Mouse (Mus musculus): ENCODE data around the gene Cbx7. TPM values are rescaled to one million over a fixed set of nuclear protein-coding genes. Genes with fewer than 3 reads are reported as not detected.

Cbx7 gene
- 6.8 and 9.9 TPM in 2 replicates for total RNA-seq (2014; fragmentation: Nextera tagmentation)
- total RNA-seq (2017) = 2.5 and 4.4 TPM in 2 replicates

GRCm38 (mm10) chr15:79970940-79971339 is at the start of gene Cbx7:
Gene Cbx7, minus strand, starts transcription at chr15:79971119.
- ATAC-seq (replicated peaks; ENCODE audit: low FRiP score, low TSS enrichment, poor library complexity, severe bottlenecking) = no peak

DNA sequence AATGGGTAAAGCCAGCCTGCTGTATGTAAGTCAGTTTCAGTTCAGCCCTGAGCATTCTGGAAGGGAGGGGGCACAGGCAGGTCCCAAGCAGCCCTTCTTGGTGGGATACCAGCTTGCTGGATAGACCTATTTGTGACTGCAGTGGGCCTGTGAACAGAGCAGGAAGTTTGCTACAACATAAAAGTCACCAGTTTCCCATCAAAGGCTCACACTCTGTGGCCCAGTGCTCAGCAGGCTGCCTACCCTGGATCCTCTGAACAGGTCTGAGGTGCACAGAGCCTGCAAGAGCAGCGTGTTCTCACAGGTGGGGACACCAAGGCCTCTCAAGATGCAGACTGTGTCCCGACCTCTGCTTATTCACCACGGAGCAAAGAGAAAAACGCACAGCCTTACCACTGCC is 49.6 kb upstream of the Cbx7 start:
- ATAC-seq (replicated peaks; ENCODE audit: low FRiP score, low TSS enrichment, poor library complexity, severe bottlenecking) = no peak

DNA sequence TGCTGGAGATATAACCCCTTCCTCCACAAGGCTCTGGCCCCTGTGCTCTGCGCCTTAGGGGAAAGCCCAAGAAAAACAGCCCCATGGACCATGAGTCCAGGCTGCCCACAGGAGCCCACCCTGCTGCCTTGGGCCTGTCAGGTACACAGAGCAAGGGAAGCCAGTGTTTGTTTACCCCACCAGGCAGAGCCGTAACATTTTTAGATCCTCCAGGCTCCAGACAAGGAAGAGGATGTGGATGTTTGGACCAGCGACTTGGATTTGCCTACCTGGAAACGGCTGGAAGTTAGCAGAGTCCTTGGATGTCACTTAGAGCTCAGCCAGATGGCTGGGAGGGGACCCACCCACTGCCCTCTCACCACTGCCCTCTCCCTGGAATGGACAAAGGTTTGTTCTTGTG is 48.7 kb upstream of the Cbx7 start:
- no peak for ATAC-seq (replicated peaks; ENCODE audit: low FRiP score, low TSS enrichment, poor library complexity, severe bottlenecking)

- ATAC-seq (replicated peaks; ENCODE audit: low FRiP score, low TSS enrichment, poor library complexity, severe bottlenecking) = no peak
Observed at GRCm38 (mm10) chr15:80019220-80019619, 48.3 kb upstream of the Cbx7 start.

DNA sequence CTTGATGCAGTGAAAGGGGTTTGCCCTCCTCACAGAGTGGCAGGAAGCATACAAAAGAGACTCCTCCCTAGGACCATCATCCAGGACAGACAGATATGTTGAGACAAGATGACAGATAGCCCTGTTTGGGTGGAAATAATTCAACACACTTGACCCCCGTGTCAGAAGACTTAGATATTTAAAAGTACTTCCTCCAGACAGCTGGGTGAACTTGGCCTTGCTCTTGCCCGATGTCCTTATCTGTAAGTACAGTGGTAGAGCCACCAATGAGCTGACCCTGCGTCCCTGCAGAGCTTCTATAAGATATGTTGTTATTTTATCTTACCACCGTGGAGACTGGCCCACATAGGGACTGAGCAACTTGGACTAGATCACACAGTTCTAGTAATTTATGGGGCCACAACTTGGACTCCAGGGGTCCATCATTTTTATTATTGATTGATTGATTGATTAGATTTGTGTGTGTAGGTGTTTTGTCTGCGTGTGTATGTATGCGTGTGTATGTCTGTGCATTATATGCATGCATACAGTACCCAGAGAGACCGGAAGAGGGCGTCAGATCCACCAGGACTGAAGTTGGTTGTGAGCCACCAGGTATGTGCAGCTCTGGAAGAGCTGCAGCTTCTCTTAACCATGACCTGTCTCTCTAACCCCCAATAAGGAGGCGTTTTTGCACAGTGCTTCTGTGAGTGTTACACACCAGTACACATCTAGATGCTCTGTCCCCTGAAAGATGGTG is 45.8 kb upstream of the Cbx7 start:
- ATAC-seq (replicated peaks; ENCODE audit: low FRiP score, low TSS enrichment, poor library complexity, severe bottlenecking) = no peak

GRCm38 (mm10) chr15:80015211-80015952 is 44.5 kb upstream of the Cbx7 start:
- ATAC-seq (replicated peaks; ENCODE audit: low FRiP score, low TSS enrichment, poor library complexity, severe bottlenecking) = no peak

- ATAC-seq (replicated peaks; ENCODE audit: low FRiP score, low TSS enrichment, poor library complexity, severe bottlenecking) = no peak
Observed at GRCm38 (mm10) chr15:80014321-80015210, 43.6 kb upstream of the Cbx7 start, which contains the start of gene Pdgfb. Gene Pdgfb, minus strand, starts transcription at chr15:80014977.

GRCm38 (mm10) chr15:80014031-80014320 is 43.1 kb upstream of the Cbx7 start:
- ATAC-seq (replicated peaks; ENCODE audit: low FRiP score, low TSS enrichment, poor library complexity, severe bottlenecking) = no peak

GRCm38 (mm10) chr15:80013256-80014030 is 42.5 kb upstream of the Cbx7 start:
- ATAC-seq (replicated peaks; ENCODE audit: low FRiP score, low TSS enrichment, poor library complexity, severe bottlenecking) = no peak

DNA sequence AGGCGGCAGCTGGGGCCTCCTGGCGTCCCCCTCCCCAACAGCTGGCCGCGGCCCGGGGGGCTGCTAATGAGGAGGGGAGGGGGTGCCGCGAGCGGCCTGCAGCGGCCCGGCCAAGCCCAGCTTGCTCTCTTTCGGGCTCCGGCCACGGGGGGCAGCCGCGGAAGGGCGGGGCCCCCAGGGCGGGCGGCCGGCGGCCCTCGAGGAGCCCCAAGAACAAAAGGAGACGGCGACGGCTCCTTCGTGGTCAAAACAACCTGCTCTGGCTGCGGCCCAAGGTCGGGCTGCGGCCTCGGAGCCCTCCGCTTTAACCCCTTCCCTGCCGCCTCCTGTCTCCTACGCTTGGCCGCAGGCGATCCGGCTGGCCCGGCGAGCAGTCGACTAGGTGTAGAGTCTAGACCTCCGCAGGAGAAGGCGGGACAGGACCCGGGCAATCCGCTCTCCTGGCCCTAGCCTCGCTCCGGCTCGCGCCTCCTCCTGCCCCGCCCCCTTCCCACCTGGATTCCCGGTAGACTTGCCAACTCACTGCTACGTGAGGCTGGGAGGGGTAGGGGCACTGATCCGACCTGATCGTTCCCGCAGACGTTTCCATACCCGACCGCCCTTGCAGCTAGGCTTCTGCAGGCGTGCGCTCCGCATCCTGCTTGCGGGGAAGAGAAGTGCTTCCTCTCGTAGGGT is 41.7 kb upstream of the Cbx7 start:
- ATAC-seq (replicated peaks; ENCODE audit: low FRiP score, low TSS enrichment, poor library complexity, severe bottlenecking) = no peak

- ATAC-seq (replicated peaks; ENCODE audit: low FRiP score, low TSS enrichment, poor library complexity, severe bottlenecking) = no peak
Observed at GRCm38 (mm10) chr15:80011778-80012526, 41.0 kb upstream of the Cbx7 start.

GRCm38 (mm10) chr15:80011194-80011593 is 40.3 kb upstream of the Cbx7 start:
- ATAC-seq (replicated peaks; ENCODE audit: low FRiP score, low TSS enrichment, poor library complexity, severe bottlenecking) = no peak

- ATAC-seq (replicated peaks; ENCODE audit: low FRiP score, low TSS enrichment, poor library complexity, severe bottlenecking) = no peak
Observed at GRCm38 (mm10) chr15:80010182-80010558, 39.3 kb upstream of the Cbx7 start.

- no peak for ATAC-seq (replicated peaks; ENCODE audit: low FRiP score, low TSS enrichment, poor library complexity, severe bottlenecking)
Observed at GRCm38 (mm10) chr15:80009421-80010181, 38.7 kb upstream of the Cbx7 start.

DNA sequence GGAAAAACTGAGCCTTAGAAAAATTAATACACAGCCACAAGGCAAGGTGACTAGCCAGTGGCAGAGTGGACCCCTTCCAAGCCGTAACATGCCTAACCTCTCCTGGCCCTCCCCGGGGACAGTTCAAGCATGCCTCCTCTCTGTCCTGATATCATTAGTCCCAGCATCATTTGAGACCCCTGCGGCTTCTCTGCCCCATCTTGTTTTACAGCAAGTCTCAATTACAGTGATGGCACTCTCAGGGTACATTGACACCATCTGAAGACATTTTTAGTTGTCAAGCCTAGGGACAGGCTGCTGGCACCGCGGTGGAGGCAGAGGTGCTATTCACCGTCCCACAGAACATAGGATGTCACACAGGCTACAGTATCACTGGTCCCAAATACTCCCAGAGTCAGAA is 37.5 kb upstream of the Cbx7 start:
- no peak for ATAC-seq (replicated peaks; ENCODE audit: low FRiP score, low TSS enrichment, poor library complexity, severe bottlenecking)

GRCm38 (mm10) chr15:80006156-80006555 is 35.2 kb upstream of the Cbx7 start:
- ATAC-seq (replicated peaks; ENCODE audit: low FRiP score, low TSS enrichment, poor library complexity, severe bottlenecking) = peak; percentile 32; the same call in 1 of the 2 replicates

- no peak for ATAC-seq (replicated peaks; ENCODE audit: low FRiP score, low TSS enrichment, poor library complexity, severe bottlenecking)
Observed at GRCm38 (mm10) chr15:80005436-80005835, 34.5 kb upstream of the Cbx7 start.

All from megakaryocyte-erythroid progenitor cell, adult 5-6 weeks (primary cell).